In genomic region chr14:48779327-48779726, GRCm38 (mm10) we compare ENCODE assay signal across 14 mouse cellular contexts.
"Had no signal": no experiment of that assay in that cellular context is flagged by ENCODE, and none has a peak within 500 bp of the region (broad histone marks: within the 10 kb centered on the region; RNA-seq: fewer than 3 reads in every experiment).

No protein-coding gene starts in this region.

- H3K4me3 ChIP-seq: liver, embryonic 15.5 days; megakaryocyte, embryonic 14.5 days; midbrain, embryonic 13.5 days; midbrain, embryonic 15.5 days; neural tube, embryonic 12.5 days had no signal

- DNase-seq: liver, postnatal 0 days; lung, embryonic 14.5 days; lung, postnatal 10 days; right cerebral cortex, postnatal 25 days; right cerebral cortex, postnatal 4 days; spleen, adult 18-20 months; thymus, adult 18-20 months; thymus, postnatal 36 days had no signal

- H3K27me3 ChIP-seq: liver, embryonic 15.5 days; megakaryocyte, embryonic 14.5 days; midbrain, embryonic 13.5 days; midbrain, embryonic 15.5 days; neural tube, embryonic 12.5 days had no signal

- H3K36me3 ChIP-seq: liver, embryonic 15.5 days; midbrain, embryonic 13.5 days; midbrain, embryonic 15.5 days; neural tube, embryonic 12.5 days had no signal

- H3K9ac ChIP-seq: liver, embryonic 15.5 days; liver, postnatal 0 days; lung, embryonic 14.5 days; midbrain, embryonic 13.5 days; midbrain, embryonic 15.5 days; neural tube, embryonic 12.5 days had no signal

- H3K9me3 ChIP-seq: liver, embryonic 15.5 days; megakaryocyte, embryonic 14.5 days; midbrain, embryonic 13.5 days; midbrain, embryonic 15.5 days; neural tube, embryonic 12.5 days had no signal

- H3K27ac ChIP-seq: liver, embryonic 15.5 days; macrophage; midbrain, embryonic 13.5 days; midbrain, embryonic 15.5 days; neural tube, embryonic 12.5 days had no signal

- H3K4me1 ChIP-seq: liver, embryonic 15.5 days; megakaryocyte, embryonic 14.5 days; midbrain, embryonic 13.5 days; midbrain, embryonic 15.5 days; neural tube, embryonic 12.5 days had no signal
